Mouse (Mus musculus): ENCODE measurements at regions not wholly inside any gene's neighbourhood (a gene's known extent, or its start where the extent isn't known, plus 50 kb on each side); places are given as distances from the start of the nearest gene placed in this dataset.

- peak; percentile 30 to 34 for DNase-seq (ENCODE audit: low spot score in 2 of 2)
Measured at GRCm38 (mm10) chr19:55985518-55985917, 243.9 kb downstream of the Tcf7l2 start.

- DNase-seq (ENCODE audit: low spot score in 2 of 2), result peak; percentile 27 to 36
Measured at GRCm38 (mm10) chr19:55991791-55992726, 250.4 kb downstream of the Tcf7l2 start.

GRCm38 (mm10) chr19:55992727-55993066 is 251.1 kb downstream of the Tcf7l2 start:
- peak in 1 of 2 experiments; percentile 16 for DNase-seq (ENCODE audit: low spot score in 2 of 2)

GRCm38 (mm10) chr19:55995721-55996120 is 254.1 kb downstream of the Tcf7l2 start:
- DNase-seq (ENCODE audit: low spot score in 2 of 2), result no peak

GRCm38 (mm10) chr19:55998454-55999180 is 257.0 kb downstream of the Tcf7l2 start:
- DNase-seq (ENCODE audit: low spot score in 2 of 2), result no peak

- no peak for DNase-seq (ENCODE audit: low spot score in 2 of 2)
Measured at GRCm38 (mm10) chr19:55999409-55999808, 257.8 kb downstream of the Tcf7l2 start.

GRCm38 (mm10) chr19:56001428-56001827 is 259.8 kb downstream of the Tcf7l2 start:
- DNase-seq (ENCODE audit: low spot score in 2 of 2), result no peak

- no peak for DNase-seq (ENCODE audit: low spot score in 2 of 2)
Measured at GRCm38 (mm10) chr19:56005886-56006285, 264.3 kb downstream of the Tcf7l2 start.

- DNase-seq (ENCODE audit: low spot score in 2 of 2), result no peak
Measured at GRCm38 (mm10) chr19:56007433-56007832, 265.8 kb downstream of the Tcf7l2 start.

GRCm38 (mm10) chr19:56010766-56011165 is 269.1 kb downstream of the Tcf7l2 start:
- DNase-seq (ENCODE audit: low spot score in 2 of 2), result no peak

- DNase-seq (ENCODE audit: low spot score in 2 of 2), result no peak
Measured at GRCm38 (mm10) chr19:56011292-56011691, 269.7 kb downstream of the Tcf7l2 start.

- DNase-seq (ENCODE audit: low spot score in 2 of 2), result no peak
Measured at GRCm38 (mm10) chr19:56016548-56017346, 270.2 kb upstream of the Habp2 start.

GRCm38 (mm10) chr19:56017524-56017923 is 269.4 kb upstream of the Habp2 start:
- no peak for DNase-seq (ENCODE audit: low spot score in 2 of 2)

GRCm38 (mm10) chr19:56019143-56019542 is 267.8 kb upstream of the Habp2 start:
- DNase-seq (ENCODE audit: low spot score in 2 of 2), result no peak

GRCm38 (mm10) chr19:56022348-56022747 is 264.6 kb upstream of the Habp2 start:
- DNase-seq (ENCODE audit: low spot score in 2 of 2), result no peak

- no peak for DNase-seq (ENCODE audit: low spot score in 2 of 2)
Measured at GRCm38 (mm10) chr19:56024599-56024998, 262.3 kb upstream of the Habp2 start.

GRCm38 (mm10) chr19:56029428-56030281 is 257.3 kb upstream of the Habp2 start:
- DNase-seq (ENCODE audit: low spot score in 2 of 2), result peak; percentile 69 to 88

GRCm38 (mm10) chr19:56030401-56030925 is 256.5 kb upstream of the Habp2 start:
- no peak for DNase-seq (ENCODE audit: low spot score in 2 of 2)

GRCm38 (mm10) chr19:56034552-56034951 is 252.4 kb upstream of the Habp2 start:
- DNase-seq (ENCODE audit: low spot score in 2 of 2), result no peak

GRCm38 (mm10) chr19:56037584-56037983 is 249.4 kb upstream of the Habp2 start:
- DNase-seq (ENCODE audit: low spot score in 2 of 2), result no peak
